13 mouse cellular contexts compared by ENCODE assay signal in genomic region chr5:110580569-110581239, GRCm38 (mm10). TPM values are rescaled to one million over a fixed set of nuclear protein-coding genes. Genes with fewer than 3 reads are reported as not detected.
A peak's percentile ranks its signal among the peaks of the same experiment; 100 is the strongest.
DNase-seq lines count a peak whose midpoint lies in the region; ATAC-seq lines count a peak whose summit lies in the region.
"Had no signal": no experiment of that assay in that cellular context is flagged by ENCODE, and none has a peak within 500 bp of the region (broad histone marks: within the 10 kb centered on the region; RNA-seq: fewer than 3 reads in every experiment).

No protein-coding gene starts in this region.

- H3K9ac ChIP-seq in forebrain, embryonic 16.5 days (replicated peaks; ENCODE audit: low read depth, low read length), result no peak overlapping the region
- no peak overlapping the region for H3K9ac ChIP-seq in midbrain, embryonic 14.5 days (replicated peaks; ENCODE audit: low read length)
- no peak overlapping the region for H3K9ac ChIP-seq in heart, embryonic 12.5 days
- no peak overlapping the region for H3K9ac ChIP-seq in kidney, embryonic 14.5 days (ENCODE audit: low read depth, low read length)
- H3K9ac ChIP-seq: heart, embryonic 13.5 days; liver, embryonic 13.5 days had no signal

- H3K27me3 ChIP-seq in forebrain, embryonic 16.5 days (replicated peaks; ENCODE audit: control insufficient read depth, insufficient read depth, low read length), result no peaks in the 10 kb centered on the region
- no peaks in the 10 kb centered on the region for H3K27me3 ChIP-seq in midbrain, embryonic 14.5 days (ENCODE audit: control insufficient read depth, insufficient read depth, low read length)
- H3K27me3 ChIP-seq in heart, embryonic 12.5 days (replicated peaks), result 0 out of 2 replicates have a peak, but pooled peaks cover 15% of the 10 kb centered on the region
- H3K27me3 ChIP-seq in kidney, embryonic 14.5 days (ENCODE audit: control insufficient read depth, insufficient read depth, low read length), result no peaks in the 10 kb centered on the region
- H3K27me3 ChIP-seq: liver, embryonic 13.5 days had no signal

- peak; percentile 35 to 40 for DNase-seq in layer of hippocampus, adult 8-10 months (ENCODE audit: low spot score in 2 of 2)
- DNase-seq in layer of hippocampus, postnatal 10 days (ENCODE audit: low spot score in 2 of 2), result no peak
- peak; percentile 57 to 58 for DNase-seq in cerebellum, postnatal 25 days
- DNase-seq in midbrain, embryonic 14.5 days, result peak; percentile 73
- DNase-seq: adrenal gland, postnatal 36 days; gastrocnemius, postnatal 10 days; kidney, postnatal 25 days; liver, embryonic 13.5 days; lung, postnatal 4 days had no signal

- no peak overlapping the region for H3K4me2 ChIP-seq in forebrain, embryonic 16.5 days (ENCODE audit: low read length)
- H3K4me2 ChIP-seq in midbrain, embryonic 14.5 days (ENCODE audit: low read length), result peak overlapping the region; percentile 5; the same call in 1 of the 2 replicates
- H3K4me2 ChIP-seq in heart, embryonic 12.5 days, result no peak overlapping the region
- H3K4me2 ChIP-seq in kidney, embryonic 14.5 days (replicated peaks; ENCODE audit: low read depth, low read length), result no peak overlapping the region
- H3K4me2 ChIP-seq: heart, embryonic 13.5 days; liver, embryonic 13.5 days had no signal

- no peaks in the 10 kb centered on the region for H3K9me3 ChIP-seq in forebrain, embryonic 16.5 days (ENCODE audit: control insufficient read depth, low read length)
- no peaks in the 10 kb centered on the region for H3K9me3 ChIP-seq in midbrain, embryonic 14.5 days (ENCODE audit: control insufficient read depth, low read length)
- no peaks in the 10 kb centered on the region for H3K9me3 ChIP-seq in heart, embryonic 12.5 days (replicated peaks)
- H3K9me3 ChIP-seq in kidney, embryonic 14.5 days (ENCODE audit: control insufficient read depth, low read length), result no peaks in the 10 kb centered on the region
- H3K9me3 ChIP-seq: heart, embryonic 13.5 days; liver, embryonic 13.5 days had no signal

- H3K4me1 ChIP-seq in forebrain, embryonic 16.5 days (replicated peaks; ENCODE audit: control insufficient read depth, insufficient read depth, low read length), result peaks cover 8% of the 10 kb centered on the region
- peaks cover 12% of the 10 kb centered on the region for H3K4me1 ChIP-seq in midbrain, embryonic 14.5 days (ENCODE audit: control insufficient read depth, insufficient read depth, low read length)
- H3K4me1 ChIP-seq in heart, embryonic 12.5 days (replicated peaks), result no peaks in the 10 kb centered on the region
- H3K4me1 ChIP-seq in kidney, embryonic 14.5 days (ENCODE audit: control insufficient read depth, insufficient read depth, low read length), result no peaks in the 10 kb centered on the region
- H3K4me1 ChIP-seq: heart, embryonic 13.5 days; liver, embryonic 13.5 days had no signal

- peak; percentile 63; the same call in 1 of the 2 replicates for ATAC-seq in forebrain, embryonic 16.5 days
- ATAC-seq in midbrain, embryonic 14.5 days (ENCODE audit: low FRiP score, low TSS enrichment), result no peak; the same call in 1 of the 2 replicates
- ATAC-seq in heart, embryonic 12.5 days (ENCODE audit: insufficient number of reproducible peaks, low FRiP score), result no peak
- no peak for ATAC-seq in kidney, embryonic 14.5 days (ENCODE audit: low FRiP score, low TSS enrichment)

- no peaks in the 10 kb centered on the region for H3K36me3 ChIP-seq in forebrain, embryonic 16.5 days (ENCODE audit: control insufficient read depth, insufficient read depth)
- H3K36me3 ChIP-seq in midbrain, embryonic 14.5 days (ENCODE audit: control insufficient read depth, insufficient read depth, low read length), result no peaks in the 10 kb centered on the region
- H3K36me3 ChIP-seq in heart, embryonic 12.5 days, result no peaks in the 10 kb centered on the region
- no peaks in the 10 kb centered on the region for H3K36me3 ChIP-seq in kidney, embryonic 14.5 days (ENCODE audit: control insufficient read depth, insufficient read depth, low read length)
- H3K36me3 ChIP-seq: heart, embryonic 13.5 days; liver, embryonic 13.5 days had no signal

- no peak overlapping the region for H3K4me3 ChIP-seq in forebrain, embryonic 16.5 days (replicated peaks; ENCODE audit: low read length)
- H3K4me3 ChIP-seq in midbrain, embryonic 14.5 days (replicated peaks; ENCODE audit: low read depth, low read length), result no peak overlapping the region
- no peak overlapping the region for H3K4me3 ChIP-seq in heart, embryonic 12.5 days
- no peak overlapping the region for H3K4me3 ChIP-seq in kidney, embryonic 14.5 days (ENCODE audit: low read length)
- H3K4me3 ChIP-seq: heart, embryonic 13.5 days; liver, embryonic 13.5 days had no signal

- WGBS in forebrain, embryonic 16.5 days, result 59% methylated on average over 19 of the region's 19 CpGs
- 45% methylated on average over 19 of the region's 19 CpGs for WGBS in midbrain, embryonic 14.5 days
- 81% methylated on average over 19 of the region's 19 CpGs for WGBS in heart, embryonic 12.5 days
- WGBS in kidney, embryonic 14.5 days, result 91% methylated on average over 19 of the region's 19 CpGs

- no peak overlapping the region for H3K27ac ChIP-seq in forebrain, embryonic 16.5 days (ENCODE audit: low read length)
- 0 out of 2 replicates have a peak overlapping the region, but pooled peaks have one; percentile 0 for H3K27ac ChIP-seq in midbrain, embryonic 14.5 days (replicated peaks; ENCODE audit: low read depth, low read length)
- H3K27ac ChIP-seq in heart, embryonic 12.5 days (ENCODE audit: poor library complexity, severe bottlenecking), result no peak overlapping the region
- no peak overlapping the region for H3K27ac ChIP-seq in kidney, embryonic 14.5 days (ENCODE audit: low read depth, low read length)
- H3K27ac ChIP-seq: heart, embryonic 13.5 days; liver, embryonic 13.5 days had no signal

RNA-seq across cellular contexts. Expression of gene Galnt9, which starts 36.5 kb away (rescaled TPM):
- total RNA-seq in layer of hippocampus, adult 8-10 months (2022), result 100 to 1,000 TPM in 2 of 4 experiments, 10 to 100 TPM in 2; 81.9 to 122 (median 97.8) TPM
- total RNA-seq in layer of hippocampus, postnatal 10 days (2021), result 10 to 100 TPM; 76.5 to 77.2 TPM
- polyA plus RNA-seq in forebrain, embryonic 16.5 days (2015; fragmentation: Nextera tagmentation; extraction: Ambion mirVana), result 13.9 and 15.5 TPM in 2 replicates
- 19.4 and 23.7 TPM in 2 replicates for polyA plus RNA-seq in midbrain, embryonic 14.5 days (2014; fragmentation: Nextera tagmentation; extraction: Ambion mirVana)
- polyA plus RNA-seq in heart, embryonic 12.5 days (2016; fragmentation: Nextera tagmentation; extraction: Ambion mirVana), result not detected in 2 replicates
- polyA plus RNA-seq in kidney, embryonic 14.5 days (2014; fragmentation: Nextera tagmentation; extraction: Ambion mirVana), result 0.09 TPM in 1 of 2 replicates, not detected in the other
- polyA plus RNA-seq: heart, embryonic 13.5 days; liver, embryonic 13.5 days had no signal

Comparison
In these comparisons a context has a peak if more than half of its experiments do, and no peak if none do; other contexts are left out.
1. DNase-seq: peak in layer of hippocampus, adult 8-10 months (2 of 2), cerebellum, postnatal 25 days (2 of 2) and midbrain, embryonic 14.5 days (single experiment); none in layer of hippocampus, postnatal 10 days (0 of 2).
2. RNA of gene Galnt9, which starts 36.5 kb away (polyA plus RNA-seq): 19.4 to 23.7 TPM in midbrain, embryonic 14.5 days and 13.9 to 15.5 TPM in forebrain, embryonic 16.5 days; 0.09 TPM in kidney, embryonic 14.5 days and not detected in heart, embryonic 12.5 days; every median in the first group is over 10 times any median in the second.